Mouse (Mus musculus) small intestine, adult 2 months (tissue): ENCODE measurements around the gene Edem1. TPM values are rescaled to one million over a fixed set of nuclear protein-coding genes. Genes with fewer than 3 reads are reported as not detected.
"Not testable (repeated sequence)": the region's sequence is repeated elsewhere in the genome, so short reads cannot be mapped to it uniquely, and the experiment has no call there.

Experiments used
- H3K27ac ChIP-seq: fragments of 200-500 bp; 2 replicates; pipeline ENCODE4 v1.5.1; 2012; ENCODE audit warnings: low read depth, low read length, control low read depth, inconsistent platforms; ENCODE audit not compliant: insufficient read depth
- H3K27me3 ChIP-seq: fragments of 200-500 bp; 2 replicates; pipeline ENCODE4 v1.6.1; 2012; ENCODE audit warnings: mild to moderate bottlenecking, moderate library complexity, low read length, inconsistent platforms; ENCODE audit not compliant: control insufficient read depth, insufficient read depth
- H3K36me3 ChIP-seq: fragments of 200-500 bp; 2 replicates; pipeline ENCODE4 v1.6.1; 2012; ENCODE audit warnings: mild to moderate bottlenecking, low read length, control low read depth, inconsistent platforms; ENCODE audit not compliant: control insufficient read depth, insufficient read depth
- H3K4me1 ChIP-seq: fragments of 200-500 bp; 2 replicates; pipeline ENCODE4 v1.6.1; 2012; ENCODE audit warnings: low read length, inconsistent platforms, mixed read lengths; ENCODE audit not compliant: control insufficient read depth, insufficient read depth, insufficient read length
- H3K4me3 ChIP-seq: fragments of 200-500 bp; 2 replicates; pipeline ENCODE4 v1.5.1; 2012; ENCODE audit warnings: low read depth, mild to moderate bottlenecking, control low read depth, inconsistent platforms, low read length, moderate library complexity
- CTCF ChIP-seq: fragments of 200-500 bp; IDR thresholded peaks from 2 replicates; pipeline ENCODE4 v1.5.1; 2012; ENCODE audit warnings: low read depth, mild to moderate bottlenecking, control low read depth, inconsistent platforms, low read length, moderate library complexity, mixed read lengths; ENCODE audit not compliant: insufficient replicate concordance, insufficient read length; ENCODE audit errors: extremely low read depth
- POLR2A ChIP-seq: fragments of 200-500 bp; IDR thresholded peaks from 2 replicates; pipeline ENCODE4 v1.6.1; 2012; ENCODE audit warnings: low read depth, mild to moderate bottlenecking, control low read depth, inconsistent platforms, low read length, moderate library complexity
- WGBS: fragments of 180-500 bp; shearing (Covaris S2); methylation state at CpG from one replicate; pipeline ENCODE4 v1.1.7; 2018; 5-methylcytosine and 5-hydroxymethylcytosine counted together
- polyA plus RNA-seq: library from polyadenylated mRNA; depleted of rRNA; stranded (reverse); fragments of >200 nt; gene quantifications from 2 replicates; pipeline ENCODE4 v1.2.3, GENCODE M21; 2012

The Edem1 gene
- polyA plus RNA-seq, 1 experiment, result 55.9 TPM

GRCm38 (mm10) chr6:108862548-108862947 lies 34.1 kb downstream of the Edem1 start:
- H3K4me1 ChIP-seq, result no peaks in the 10 kb centered on the region
- TF ChIP-seq CTCF (no peak), POLR2A (no peak)
- no peaks in the 10 kb centered on the region for H3K27me3 ChIP-seq
- no peak overlapping the region for H3K4me3 ChIP-seq
- H3K27ac ChIP-seq, result no peak overlapping the region
- peaks cover 5% of the 10 kb centered on the region for H3K36me3 ChIP-seq
- 54% methylated on average over 2 of the region's 2 CpGs for WGBS

GRCm38 (mm10) chr6:108866317-108866716 lies 37.9 kb downstream of the Edem1 start:
- Histone ChIP-seq H3K4me3 (no peak overlapping the region), H3K27me3 (no peaks in the 10 kb centered on the region), H3K4me1 (peaks cover 3% of the 10 kb centered on the region; the same call in 1 of the 2 replicates), H3K27ac (no peak overlapping the region), H3K36me3 (no peaks in the 10 kb centered on the region)
- TF ChIP-seq POLR2A, result no peak
- TF ChIP-seq CTCF, result no peak
- WGBS, result 28% methylated on average over 5 of the region's 5 CpGs

- H3K27me3 ChIP-seq, H3K36me3 ChIP-seq, H3K4me3 ChIP-seq, H3K27ac ChIP-seq, H3K4me1 ChIP-seq: not testable (repeated sequence)
- 31% methylated on average over 2 of the region's 2 CpGs for WGBS
Measured at GRCm38 (mm10) chr6:108869031-108869430, 40.6 kb downstream of the Edem1 start.

GRCm38 (mm10) chr6:108870421-108870820 lies 42.0 kb downstream of the Edem1 start:
- Histone ChIP-seq H3K4me1 (peaks cover 3% of the 10 kb centered on the region; the same call in 1 of the 2 replicates), H3K36me3 (no peaks in the 10 kb centered on the region), H3K27ac (no peak overlapping the region), H3K27me3 (no peaks in the 10 kb centered on the region), H3K4me3 (no peak overlapping the region)
- TF ChIP-seq POLR2A (no peak), CTCF (no peak)
- 52% methylated on average over 2 of the region's 2 CpGs for WGBS

GRCm38 (mm10) chr6:108871251-108871650 lies 42.8 kb downstream of the Edem1 start:
- 80% methylated on average over 4 of the region's 4 CpGs for WGBS
- H3K27ac ChIP-seq, result no peak overlapping the region
- H3K4me1 ChIP-seq, result peaks cover 3% of the 10 kb centered on the region; the same call in 1 of the 2 replicates
- H3K27me3 ChIP-seq, result no peaks in the 10 kb centered on the region
- no peak overlapping the region for H3K4me3 ChIP-seq
- no peaks in the 10 kb centered on the region for H3K36me3 ChIP-seq
- TF ChIP-seq CTCF, result no peak
- TF ChIP-seq POLR2A, result no peak

- Histone ChIP-seq H3K4me1 (no peaks in the 10 kb centered on the region), H3K4me3 (no peak overlapping the region), H3K27ac (no peak overlapping the region), H3K27me3 (no peaks in the 10 kb centered on the region), H3K36me3 (no peaks in the 10 kb centered on the region)
- 77% methylated on average over 1 of the region's 1 CpGs for WGBS
- TF ChIP-seq CTCF (no peak), POLR2A (no peak)
Measured at GRCm38 (mm10) chr6:108875344-108875743, 46.9 kb downstream of the Edem1 start.

GRCm38 (mm10) chr6:108876052-108876451 lies 47.6 kb downstream of the Edem1 start:
- no peak overlapping the region for H3K27ac ChIP-seq
- 60% methylated on average over 5 of the region's 5 CpGs for WGBS

GRCm38 (mm10) chr6:108876486-108876885 lies 48.0 kb downstream of the Edem1 start:
- H3K27me3 ChIP-seq, result no peaks in the 10 kb centered on the region
- no peaks in the 10 kb centered on the region for H3K4me1 ChIP-seq
- no peak overlapping the region for H3K27ac ChIP-seq
- H3K4me3 ChIP-seq, result no peak overlapping the region
- 48% methylated on average over 2 of the region's 2 CpGs for WGBS
- no peak for TF ChIP-seq CTCF
- no peak for TF ChIP-seq POLR2A
- no peaks in the 10 kb centered on the region for H3K36me3 ChIP-seq

More at GRCm38 (mm10) chr6:108876052-108876451, 47.6 kb downstream of the Edem1 start:
- TF ChIP-seq POLR2A (no peak), CTCF (no peak)
- no peaks in the 10 kb centered on the region for H3K4me1 ChIP-seq
- no peaks in the 10 kb centered on the region for H3K27me3 ChIP-seq
- no peaks in the 10 kb centered on the region for H3K36me3 ChIP-seq
- H3K4me3 ChIP-seq, result no peak overlapping the region
